Mouse (Mus musculus) midbrain, postnatal 0 days (tissue): ENCODE data around the gene Tbc1d25. TPM values are rescaled to one million over a fixed set of nuclear protein-coding genes. Genes with fewer than 3 reads are reported as not detected.

ENCODE experiments used
- ATAC-seq: fragments of 200-750 bp; cut with Nextera tagmentation; 2 replicates; pipeline ENCODE4 v1.8.0; 2017; ENCODE audit warnings: moderate number of reproducible peaks, mild to moderate bottlenecking, moderate TSS enrichment, moderate library complexity; ENCODE audit not compliant: low FRiP score
- DNase-seq: peaks from one replicate; pipeline ENCODE4 v3.0.0-alpha.2; 2015; ENCODE audit warnings: low spot score
- H3K27ac ChIP-seq: fragments of 300-500 bp; sonication (generic); 2 replicates; pipeline ENCODE4 v1.5.1; 2014; ENCODE audit warnings: low read depth, mild to moderate bottlenecking, low read length, mixed read lengths
- H3K27me3 ChIP-seq: fragments of 300-500 bp; sonication (generic); 2 replicates; pipeline ENCODE4 v1.6.1; 2014; ENCODE audit warnings: low read length, control low read depth, mixed read lengths; ENCODE audit not compliant: insufficient read depth
- H3K36me3 ChIP-seq: fragments of 300-500 bp; sonication (generic); 2 replicates; pipeline ENCODE4 v1.6.1; 2014; ENCODE audit warnings: low read length, control low read depth, mixed read lengths; ENCODE audit not compliant: insufficient read depth
- H3K4me1 ChIP-seq: fragments of 300-500 bp; sonication (generic); 2 replicates; pipeline ENCODE4 v1.6.1; 2014; ENCODE audit warnings: mild to moderate bottlenecking, control low read depth, antibody characterized with exemption, low read length, mixed read lengths; ENCODE audit not compliant: insufficient read depth
- H3K4me2 ChIP-seq: fragments of 300-500 bp; sonication (generic); 2 replicates; pipeline ENCODE4 v1.6.1; 2014; ENCODE audit warnings: low read depth, mild to moderate bottlenecking, low read length, mixed read lengths; ENCODE audit not compliant: poor library complexity, severe bottlenecking
- H3K4me3 ChIP-seq: fragments of 300-500 bp; sonication (generic); 2 replicates; pipeline ENCODE4 v1.5.1; 2014; ENCODE audit warnings: low read depth, mild to moderate bottlenecking, low read length, moderate library complexity
- H3K9ac ChIP-seq: fragments of 300-500 bp; sonication (generic); replicated peaks from 2 replicates; pipeline ENCODE4 v1.6.1; 2014; ENCODE audit warnings: mild to moderate bottlenecking, low read length, moderate library complexity, mixed read lengths; ENCODE audit not compliant: poor library complexity, severe bottlenecking
- H3K9me3 ChIP-seq: fragments of 300-500 bp; sonication (generic); 2 replicates; pipeline ENCODE4 v1.6.1; 2016; ENCODE audit warnings: low read length, control low read depth
- CTCF ChIP-seq: IDR thresholded peaks from 2 replicates; pipeline ENCODE4 v1.5.1; 2016; ENCODE audit warnings: antibody characterized with exemption, mild to moderate bottlenecking
- WGBS: fragments of 180-500 bp; shearing (Covaris S2); extraction: QIAGEN DNeasy Blood & Tissue Kit; methylation state at CpG from one replicate; pipeline ENCODE4 v1.1.7; 2014; 5-methylcytosine and 5-hydroxymethylcytosine counted together
- polyA plus RNA-seq: library from polyadenylated mRNA; unstranded; fragments of >200 nt; fragmentation: Nextera tagmentation; extraction: Ambion mirVana; gene quantifications from 2 replicates; pipeline ENCODE4 v1.2.1, GENCODE M21; 2015
- total RNA-seq: library from RNA; depleted of rRNA; stranded (reverse); fragments of >200 nt; gene quantifications from 2 replicates; pipeline ENCODE4 v1.2.3, GENCODE M21; 2014

The Tbc1d25 gene
- total and polyA plus RNA-seq, 2 experiments from 2014 or later = 17.6 to 24.7 TPM

DNA sequence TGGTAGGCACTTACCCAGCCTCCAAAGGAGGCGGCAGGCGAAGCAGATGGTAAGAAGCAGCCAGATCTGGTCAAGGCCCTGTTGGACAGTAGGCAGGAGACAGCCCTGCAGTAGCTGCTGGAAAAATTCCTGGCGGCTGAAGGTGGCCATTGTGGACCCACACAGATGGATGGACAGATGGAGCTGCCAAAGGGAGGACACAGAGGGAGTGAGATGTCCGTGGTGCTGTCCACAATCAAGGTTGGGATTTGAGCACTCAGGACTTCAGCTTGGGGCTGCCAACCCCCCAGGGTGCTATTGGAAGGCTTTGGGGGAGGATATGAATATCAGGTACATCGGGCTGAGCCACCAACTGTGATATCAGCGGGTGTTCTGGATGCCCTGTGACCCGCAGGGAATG is 29.6 kb upstream of the Tbc1d25 start:
- H3K4me2 ChIP-seq = peak overlapping the region; percentile 55
- H3K4me1 ChIP-seq = 0 out of 2 replicates have a peak, but pooled peaks cover 4% of the 10 kb centered on the region
- ATAC-seq (peak; percentile 2; the same call in 1 of the 2 replicates), DNase-seq (no peak)
- H3K4me3 ChIP-seq = peak overlapping the region; percentile 53
- H3K9ac ChIP-seq = peak overlapping the region; percentile 71
- peak overlapping the region; percentile 68 for H3K27ac ChIP-seq
- no peaks in the 10 kb centered on the region for H3K9me3 ChIP-seq
- H3K36me3 ChIP-seq = peaks cover 3% of the 10 kb centered on the region; the same call in 1 of the 2 replicates
- 39% methylated on average over 7 of the region's 7 CpGs for WGBS
- TF ChIP-seq CTCF = no peak
- H3K27me3 ChIP-seq = no peaks in the 10 kb centered on the region

DNA sequence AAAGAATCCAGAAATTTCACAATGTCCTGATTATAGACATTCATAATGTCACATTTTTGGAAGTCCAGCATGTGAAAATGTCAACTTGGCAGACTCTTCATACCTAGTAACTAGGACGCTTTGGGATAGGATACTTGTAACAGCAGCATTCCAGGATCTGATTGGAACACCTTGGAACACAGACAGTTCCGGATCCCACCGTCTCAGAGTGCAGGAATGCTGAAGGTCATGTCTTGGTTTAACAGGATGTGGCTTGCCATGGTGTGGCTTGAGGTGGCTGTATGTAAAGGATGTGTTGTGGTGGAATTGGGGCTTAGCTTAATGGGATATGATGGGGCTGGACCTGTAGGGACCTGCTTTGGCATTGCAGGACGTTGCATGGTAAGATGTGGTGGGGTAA is 29.1 kb upstream of the Tbc1d25 start:
- no peak for DNase-seq
- Histone ChIP-seq H3K4me3 (peak overlapping the region; percentile 53; the same call in 1 of the 2 replicates), H3K9ac (no peak overlapping the region), H3K36me3 (peaks cover 3% of the 10 kb centered on the region; the same call in 1 of the 2 replicates), H3K27me3 (no peaks in the 10 kb centered on the region), H3K9me3 (no peaks in the 10 kb centered on the region), H3K4me1 (0 out of 2 replicates have a peak, but pooled peaks cover 4% of the 10 kb centered on the region), H3K4me2 (peak overlapping the region; percentile 55; the same call in 1 of the 2 replicates), H3K27ac (no peak overlapping the region)
- no peak for TF ChIP-seq CTCF
- WGBS = 78% methylated on average over 4 of the region's 4 CpGs
- ATAC-seq = no peak

DNA sequence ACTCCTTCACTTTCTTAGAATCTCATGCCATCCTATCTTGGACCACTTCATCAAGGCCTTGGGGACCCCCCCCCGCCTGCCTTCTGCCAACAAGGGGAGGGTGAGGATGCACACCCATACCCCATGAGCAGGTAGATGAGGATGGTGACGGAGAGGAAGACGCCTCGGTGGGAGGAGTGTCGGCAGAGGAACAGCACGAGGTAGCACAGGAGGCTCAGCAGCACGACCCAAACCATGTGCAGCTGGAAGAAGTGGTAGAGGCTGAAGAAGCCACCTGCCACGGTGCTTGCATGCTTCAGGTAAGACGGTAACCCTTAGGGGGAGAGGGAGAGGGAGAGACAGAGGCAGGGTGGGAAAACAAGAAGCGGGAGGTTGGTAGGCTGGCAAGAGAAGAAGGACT is 28.1 kb upstream of the Tbc1d25 start:
- TF ChIP-seq CTCF = no peak
- WGBS = 87% methylated on average over 10 of the region's 10 CpGs

DNA sequence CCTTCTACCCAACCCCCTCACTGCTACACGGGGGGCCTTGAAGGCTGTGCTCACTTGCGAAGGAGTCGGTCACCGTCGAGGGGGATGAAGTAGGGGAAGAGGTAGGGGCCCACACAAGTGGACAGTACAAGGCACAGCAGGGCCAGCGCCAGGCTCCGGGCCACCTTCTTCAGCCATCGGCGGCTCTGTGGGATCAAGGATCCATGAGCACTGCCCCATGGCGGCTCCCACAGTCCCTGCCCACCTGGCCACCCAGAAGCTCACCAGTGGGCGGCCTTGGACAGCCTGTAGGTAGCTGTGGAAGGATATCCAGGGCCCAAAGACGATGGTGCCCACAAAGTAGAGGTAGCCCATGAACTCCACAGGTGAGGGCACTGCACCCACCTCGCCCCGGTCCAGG is 27.1 kb upstream of the Tbc1d25 start:
- Histone ChIP-seq H3K4me3 (no peak overlapping the region), H3K27me3 (no peaks in the 10 kb centered on the region), H3K27ac (no peak overlapping the region), H3K4me1 (0 out of 2 replicates have a peak, but pooled peaks cover 4% of the 10 kb centered on the region), H3K9me3 (no peaks in the 10 kb centered on the region), H3K9ac (no peak overlapping the region), H3K36me3 (peaks cover 6% of the 10 kb centered on the region; the same call in 1 of the 2 replicates), H3K4me2 (no peak overlapping the region)
- WGBS = 82% methylated on average over 13 of the region's 14 CpGs
- TF ChIP-seq CTCF = no peak
- no peak for ATAC-seq
- no peak for DNase-seq

More for the DNA sequence above, 28.1 kb upstream of the Tbc1d25 start:
- H3K9ac ChIP-seq = no peak overlapping the region
- H3K27me3 ChIP-seq = no peaks in the 10 kb centered on the region
- DNase-seq = no peak
- ATAC-seq = no peak
- H3K4me3 ChIP-seq = no peak overlapping the region
- peaks cover 3% of the 10 kb centered on the region; the same call in 1 of the 2 replicates for H3K36me3 ChIP-seq
- H3K4me1 ChIP-seq = 0 out of 2 replicates have a peak, but pooled peaks cover 4% of the 10 kb centered on the region
- H3K9me3 ChIP-seq = no peaks in the 10 kb centered on the region
- H3K4me2 ChIP-seq = no peak overlapping the region
- no peak overlapping the region for H3K27ac ChIP-seq

DNA sequence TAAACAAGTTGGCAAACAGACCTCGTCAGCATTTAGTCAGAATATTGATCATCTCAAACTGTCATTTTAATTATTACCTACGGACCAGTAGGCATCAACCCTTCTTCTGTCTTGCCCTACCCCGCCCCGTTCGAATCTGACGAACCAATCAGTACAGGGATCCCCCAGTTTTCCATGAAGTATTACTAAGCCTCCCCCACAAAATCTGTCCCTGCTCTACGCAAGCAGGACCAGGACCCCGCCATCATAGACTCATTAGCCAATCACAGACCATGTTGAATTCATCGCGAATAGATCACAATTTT is 17.4 kb upstream of the Tbc1d25 start, which contains the start of gene Ebp:
Gene Ebp (minus strand): TSS at position 94 of the 305 bp plus-strand sequence.
- Histone ChIP-seq H3K27ac (peak within 1 kb of the TSS; percentile 59), H3K27me3 (no peaks in the 10 kb centered on the region), H3K9me3 (no peaks in the 10 kb centered on the region), H3K9ac (peak within 1 kb of the TSS; percentile 44), H3K4me3 (peak within 1 kb of the TSS; percentile 46), H3K4me1 (no peaks in the 10 kb centered on the region), H3K36me3 (no peaks in the 10 kb centered on the region), H3K4me2 (peak within 1 kb of the TSS; percentile 51)
- WGBS = 32% methylated on average over 10 of the region's 10 CpGs
- ATAC-seq = peak; percentile 59
- TF ChIP-seq CTCF = no peak
- peak; percentile 55 for DNase-seq

DNA sequence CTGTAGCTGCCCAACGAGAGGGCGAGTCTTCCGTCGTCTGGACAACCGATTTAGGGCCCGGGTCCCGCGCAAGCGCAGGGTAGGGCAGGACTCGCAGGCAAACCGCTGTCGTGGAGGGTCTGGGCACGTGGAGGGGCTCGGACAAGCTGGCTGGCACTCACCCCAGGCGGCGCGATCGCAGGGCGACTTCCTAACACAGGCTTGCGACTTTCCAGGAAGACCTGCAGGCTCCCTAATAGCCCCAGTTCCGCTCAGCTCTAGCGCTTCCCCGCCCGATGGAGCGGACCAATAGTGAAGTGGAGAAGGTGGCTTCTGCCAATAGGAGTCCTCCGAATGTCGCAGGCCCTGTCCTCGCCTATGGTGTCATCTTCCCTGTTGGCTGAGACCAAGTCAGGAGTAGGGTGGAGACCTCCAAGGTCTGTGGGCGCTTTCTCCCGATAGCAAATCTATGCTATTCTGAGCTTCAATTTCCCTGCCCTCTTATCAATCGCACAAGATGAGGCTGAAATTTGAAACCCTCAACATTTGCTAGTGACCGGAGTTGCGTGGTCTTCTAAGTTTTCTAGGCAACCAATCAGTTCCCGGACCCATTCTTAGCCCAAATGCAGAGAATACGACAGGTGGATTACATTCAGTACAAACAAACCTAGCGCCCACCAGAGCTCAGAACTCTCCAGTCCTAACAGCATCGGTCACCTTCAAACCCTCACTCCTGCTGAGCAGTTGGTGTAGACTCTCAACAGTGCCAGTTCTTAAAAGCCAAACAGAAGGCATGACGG is 16.8 kb upstream of the Tbc1d25 start:
- Histone ChIP-seq H3K4me2 (peak overlapping the region; percentile 51), H3K27ac (peak overlapping the region; percentile 59), H3K9ac (peak overlapping the region; percentile 44; the same call in 1 of the 2 replicates), H3K27me3 (no peaks in the 10 kb centered on the region), H3K9me3 (no peaks in the 10 kb centered on the region), H3K36me3 (no peaks in the 10 kb centered on the region), H3K4me1 (no peaks in the 10 kb centered on the region), H3K4me3 (peak overlapping the region; percentile 46)
- peak; percentile 92 for DNase-seq
- no peak for TF ChIP-seq CTCF
- ATAC-seq = peak; percentile 96
- 16% methylated on average over 38 of the region's 38 CpGs for WGBS
